Mouse (Mus musculus): ENCODE data around the gene Ganc.

DNA sequence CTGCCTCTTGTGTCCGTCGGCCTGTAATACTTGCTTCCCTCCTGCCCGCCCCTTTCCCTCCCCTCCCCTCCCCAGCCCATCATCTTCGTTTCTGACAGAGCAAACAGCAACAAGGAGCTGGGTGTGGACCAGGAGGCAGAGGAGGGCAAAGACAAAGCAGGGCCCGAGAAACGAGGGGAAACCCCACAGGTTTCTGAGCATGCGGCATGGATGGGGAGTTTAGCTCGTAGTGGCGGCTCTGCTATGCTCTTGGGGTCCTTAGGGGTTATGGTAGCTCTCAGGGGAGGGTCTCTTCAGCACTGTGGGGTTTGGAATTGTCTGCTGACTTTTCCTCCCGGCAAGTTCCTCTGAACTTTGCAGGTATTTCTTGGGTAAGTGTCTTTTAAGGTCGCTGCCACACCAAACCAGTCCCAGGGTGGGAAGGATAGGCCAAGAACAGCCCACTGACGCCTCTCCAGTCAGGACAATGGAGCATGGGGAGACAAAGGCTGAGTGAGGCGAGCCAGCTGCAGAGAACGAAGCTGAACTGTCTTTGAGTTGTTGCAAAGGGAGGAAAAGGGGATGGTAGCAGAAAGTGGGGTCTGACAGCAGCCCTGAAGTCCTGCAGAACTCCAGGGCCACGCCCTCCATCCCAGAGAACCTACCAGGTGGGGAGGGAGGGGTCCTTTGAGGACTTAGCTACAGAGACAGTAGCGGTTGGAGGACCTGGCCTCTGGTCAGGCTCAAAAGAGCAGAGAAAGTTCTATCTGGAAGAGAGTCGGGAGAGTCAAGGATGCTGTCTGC, 97.6 kb downstream of the Ganc start:
- TF ChIP-seq POLR2A (IDR thresholded peaks at IDR 0.05; ENCODE audit: borderline replicate concordance, low read depth, low read length) (no peak), CTCF (IDR thresholded peaks at IDR 0.05; ENCODE audit: low read depth, low read length) (no peak)

All from bone marrow macrophage, adult 2 months (primary cell).